Mouse (Mus musculus): ENCODE data around the gene Gfy. TPM values are rescaled to one million over a fixed set of nuclear protein-coding genes. Genes with fewer than 3 reads are reported as not detected.

Gfy gene
- polyA plus RNA-seq, 1 experiment from 2014 or later: not detected

- no peak overlapping the region for H3K4me3 ChIP-seq
- 48% methylated on average over 11 of the region's 11 CpGs for WGBS
- peaks cover 16% of the 10 kb centered on the region for H3K36me3 ChIP-seq
- H3K9ac ChIP-seq: no peak overlapping the region
- H3K27me3 ChIP-seq (replicated peaks): peaks cover 81% of the 10 kb centered on the region
- peaks cover 25% of the 10 kb centered on the region for H3K4me1 ChIP-seq (replicated peaks)
- H3K9me3 ChIP-seq (replicated peaks): peaks cover 25% of the 10 kb centered on the region
- H3K4me2 ChIP-seq: no peak overlapping the region
- ATAC-seq (ENCODE audit: insufficient number of reproducible peaks, low FRiP score): no peak
- H3K27ac ChIP-seq (ENCODE audit: poor library complexity, severe bottlenecking): no peak overlapping the region
Observed at GRCm38 (mm10) chr7:45165701-45166100, 13.7 kb downstream of the Gfy start.

- H3K4me3 ChIP-seq: no peak overlapping the region
- peaks cover 74% of the 10 kb centered on the region for H3K27me3 ChIP-seq (replicated peaks)
- no peak overlapping the region for H3K9ac ChIP-seq
- peaks cover 23% of the 10 kb centered on the region for H3K36me3 ChIP-seq
- peaks cover 17% of the 10 kb centered on the region for H3K9me3 ChIP-seq (replicated peaks)
- H3K4me1 ChIP-seq (replicated peaks): peaks cover 25% of the 10 kb centered on the region
- H3K27ac ChIP-seq (ENCODE audit: poor library complexity, severe bottlenecking): no peak overlapping the region
- 53% methylated on average over 5 of the region's 5 CpGs for WGBS
- ATAC-seq (ENCODE audit: insufficient number of reproducible peaks, low FRiP score): no peak
- no peak overlapping the region; the same call in 1 of the 2 replicates for H3K4me2 ChIP-seq
Observed at GRCm38 (mm10) chr7:45164833-45165232, 14.5 kb downstream of the Gfy start.

- Histone ChIP-seq H3K4me3 (peak within 1 kb of the TSS; percentile 51), H3K4me2 (peak within 1 kb of the TSS; percentile 79), H3K9me3 (replicated peaks) (peaks cover 7% of the 10 kb centered on the region), H3K9ac (peak within 1 kb of the TSS; percentile 72), H3K27ac (ENCODE audit: poor library complexity, severe bottlenecking) (no peak within 1 kb of the TSS), H3K4me1 (replicated peaks) (peaks cover 25% of the 10 kb centered on the region), H3K27me3 (replicated peaks) (peaks cover 65% of the 10 kb centered on the region), H3K36me3 (peaks cover 23% of the 10 kb centered on the region)
- peak; percentile 43; the same call in 1 of the 2 replicates for ATAC-seq (ENCODE audit: insufficient number of reproducible peaks, low FRiP score)
- 1% methylated on average over 40 of the region's 41 CpGs for WGBS
Observed at GRCm38 (mm10) chr7:45163735-45164490, 15.5 kb downstream of the Gfy start, which contains the start of gene Slc17a7. Slc17a7 (plus strand) TSS chr7:45163949.

GRCm38 (mm10) chr7:45162996-45163615, 16.3 kb downstream of the Gfy start:
- WGBS: 66% methylated on average over 9 of the region's 9 CpGs
- H3K4me2 ChIP-seq: 0 out of 2 replicates have a peak overlapping the region, but pooled peaks have one; percentile 79

GRCm38 (mm10) chr7:45162551-45162950, 16.8 kb downstream of the Gfy start:
- Histone ChIP-seq H3K27me3 (replicated peaks) (peaks cover 52% of the 10 kb centered on the region), H3K4me3 (peak overlapping the region; percentile 47; the same call in 1 of the 2 replicates), H3K27ac (ENCODE audit: poor library complexity, severe bottlenecking) (no peak overlapping the region), H3K9ac (no peak overlapping the region), H3K36me3 (peaks cover 35% of the 10 kb centered on the region), H3K9me3 (replicated peaks) (no peaks in the 10 kb centered on the region), H3K4me1 (replicated peaks) (peaks cover 25% of the 10 kb centered on the region), H3K4me2 (peak overlapping the region; percentile 79)
- no peak; the same call in 1 of the 2 replicates for ATAC-seq (ENCODE audit: insufficient number of reproducible peaks, low FRiP score)
- 29% methylated on average over 6 of the region's 6 CpGs for WGBS

More at GRCm38 (mm10) chr7:45162996-45163615, 16.3 kb downstream of the Gfy start:
- peaks cover 29% of the 10 kb centered on the region for H3K36me3 ChIP-seq
- H3K27me3 ChIP-seq (replicated peaks): peaks cover 57% of the 10 kb centered on the region
- ATAC-seq (ENCODE audit: insufficient number of reproducible peaks, low FRiP score): no peak
- no peak overlapping the region for H3K27ac ChIP-seq (ENCODE audit: poor library complexity, severe bottlenecking)
- peaks cover 25% of the 10 kb centered on the region for H3K4me1 ChIP-seq (replicated peaks)
- H3K9ac ChIP-seq: no peak overlapping the region
- no peaks in the 10 kb centered on the region for H3K9me3 ChIP-seq (replicated peaks)
- H3K4me3 ChIP-seq: no peak overlapping the region

GRCm38 (mm10) chr7:45161612-45162473, 17.5 kb downstream of the Gfy start:
- H3K4me3 ChIP-seq: peak overlapping the region; percentile 47
- ATAC-seq (ENCODE audit: insufficient number of reproducible peaks, low FRiP score): peak; percentile 82
- H3K4me2 ChIP-seq: peak overlapping the region; percentile 79
- H3K9ac ChIP-seq: no peak overlapping the region
- 5% methylated on average over 35 of the region's 35 CpGs for WGBS
- H3K27ac ChIP-seq (ENCODE audit: poor library complexity, severe bottlenecking): no peak overlapping the region
- no peaks in the 10 kb centered on the region for H3K9me3 ChIP-seq (replicated peaks)
- H3K36me3 ChIP-seq: peaks cover 36% of the 10 kb centered on the region
- H3K4me1 ChIP-seq (replicated peaks): peaks cover 25% of the 10 kb centered on the region
- peaks cover 44% of the 10 kb centered on the region for H3K27me3 ChIP-seq (replicated peaks)

- Histone ChIP-seq H3K27ac (ENCODE audit: poor library complexity, severe bottlenecking) (no peak overlapping the region), H3K4me2 (no peak overlapping the region), H3K27me3 (replicated peaks) (peaks cover 35% of the 10 kb centered on the region), H3K4me1 (replicated peaks) (peaks cover 25% of the 10 kb centered on the region), H3K9ac (no peak overlapping the region), H3K9me3 (replicated peaks) (no peaks in the 10 kb centered on the region), H3K4me3 (no peak overlapping the region), H3K36me3 (peaks cover 39% of the 10 kb centered on the region)
- 95% methylated on average over 3 of the region's 3 CpGs for WGBS
- no peak for ATAC-seq (ENCODE audit: insufficient number of reproducible peaks, low FRiP score)
Observed at GRCm38 (mm10) chr7:45160866-45161265, 18.5 kb downstream of the Gfy start.

GRCm38 (mm10) chr7:45160316-45160800, 19.0 kb downstream of the Gfy start:
- Histone ChIP-seq H3K4me2 (no peak overlapping the region), H3K36me3 (peaks cover 40% of the 10 kb centered on the region), H3K9me3 (replicated peaks) (no peaks in the 10 kb centered on the region), H3K4me1 (replicated peaks) (peaks cover 26% of the 10 kb centered on the region), H3K4me3 (no peak overlapping the region), H3K9ac (no peak overlapping the region), H3K27ac (ENCODE audit: poor library complexity, severe bottlenecking) (no peak overlapping the region), H3K27me3 (replicated peaks) (peaks cover 30% of the 10 kb centered on the region)
- ATAC-seq (ENCODE audit: insufficient number of reproducible peaks, low FRiP score): no peak
- 92% methylated on average over 6 of the region's 6 CpGs for WGBS

GRCm38 (mm10) chr7:45158991-45159390, 20.4 kb downstream of the Gfy start:
- Histone ChIP-seq H3K9ac (no peak overlapping the region), H3K9me3 (replicated peaks) (no peaks in the 10 kb centered on the region), H3K27me3 (replicated peaks) (peaks cover 16% of the 10 kb centered on the region), H3K27ac (ENCODE audit: poor library complexity, severe bottlenecking) (no peak overlapping the region), H3K4me2 (no peak overlapping the region), H3K4me1 (replicated peaks) (peaks cover 21% of the 10 kb centered on the region), H3K4me3 (no peak overlapping the region), H3K36me3 (peaks cover 40% of the 10 kb centered on the region)
- 92% methylated on average over 6 of the region's 6 CpGs for WGBS
- ATAC-seq (ENCODE audit: insufficient number of reproducible peaks, low FRiP score): no peak

GRCm38 (mm10) chr7:45157459-45157858, 21.9 kb downstream of the Gfy start:
- Histone ChIP-seq H3K4me3 (no peak overlapping the region), H3K36me3 (peaks cover 40% of the 10 kb centered on the region), H3K4me1 (replicated peaks) (peaks cover 21% of the 10 kb centered on the region), H3K4me2 (no peak overlapping the region), H3K27me3 (replicated peaks) (0 out of 2 replicates have a peak, but pooled peaks cover under 1% of the 10 kb centered on the region), H3K9ac (no peak overlapping the region), H3K9me3 (replicated peaks) (no peaks in the 10 kb centered on the region), H3K27ac (ENCODE audit: poor library complexity, severe bottlenecking) (no peak overlapping the region)
- 88% methylated on average over 14 of the region's 14 CpGs for WGBS
- no peak for ATAC-seq (ENCODE audit: insufficient number of reproducible peaks, low FRiP score)
